Mouse (Mus musculus): ENCODE data around the gene Gpank1. TPM values are rescaled to one million over a fixed set of nuclear protein-coding genes. Genes with fewer than 3 reads are reported as not detected.

Gene Gpank1
- total RNA-seq, 2 experiments from 2014 or later = 6.6 to 8.3 TPM

DNA sequence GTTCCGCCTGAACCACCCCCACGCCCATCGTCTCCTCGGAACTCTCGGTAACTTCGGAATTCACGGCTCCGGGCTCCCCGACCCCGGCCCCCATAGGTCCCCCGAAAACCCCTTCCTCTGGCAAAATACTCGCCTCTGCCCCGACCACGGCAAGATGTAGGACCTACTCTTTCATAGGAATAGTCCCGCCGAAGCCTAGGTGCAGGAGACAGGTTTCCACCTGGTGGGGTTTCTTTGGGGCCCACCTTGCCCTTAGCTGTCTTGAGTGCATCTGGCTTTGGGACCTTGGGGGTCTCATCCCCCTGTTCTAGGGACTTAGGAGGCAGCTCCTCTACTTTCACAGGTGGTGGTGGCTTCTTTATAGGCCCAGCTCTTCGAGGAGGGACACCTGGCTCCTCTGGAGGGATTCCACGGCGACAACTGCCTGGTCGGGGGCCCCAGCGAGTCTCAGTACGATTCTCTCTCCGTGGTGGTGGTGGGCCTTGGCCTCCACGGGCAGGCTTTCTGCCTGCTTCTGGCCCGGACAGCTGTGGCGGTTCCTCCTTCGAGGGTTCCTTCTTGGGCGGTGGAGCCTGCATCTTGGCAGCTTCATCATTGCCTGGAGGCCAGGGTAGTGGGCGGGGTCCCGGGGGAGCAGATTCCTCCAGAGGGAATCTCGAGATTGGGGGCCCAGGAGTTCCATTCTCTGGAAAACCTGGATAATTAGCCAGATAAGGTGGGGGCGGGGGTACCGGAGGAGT lies 35.4 kb downstream of the Gpank1 start:
- intact Hi-C loops (cut with DNase I) = no loop called here
- DNase-seq = no peak

DNA sequence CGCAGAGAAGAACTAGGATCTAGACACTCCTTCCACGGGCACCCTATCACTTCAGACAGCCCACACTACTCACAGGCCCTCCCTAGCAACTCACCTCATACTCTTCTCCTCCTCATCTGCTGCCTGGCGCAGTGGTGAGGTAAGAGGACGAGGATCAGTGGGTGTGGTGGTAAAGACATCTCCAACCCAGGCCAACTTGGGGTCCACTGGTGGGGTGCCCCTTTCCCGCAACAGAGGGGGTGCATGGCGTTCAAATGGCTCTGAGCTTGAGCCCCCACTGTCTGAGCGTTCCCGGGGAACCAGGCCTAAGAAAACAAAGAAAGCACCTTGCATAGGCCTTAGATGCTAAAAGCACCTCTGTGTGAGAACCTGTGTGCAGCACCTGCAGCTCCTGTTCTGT lies 36.0 kb downstream of the Gpank1 start:
- no peak for DNase-seq
- intact Hi-C loops (cut with DNase I) = no loop called here

DNA sequence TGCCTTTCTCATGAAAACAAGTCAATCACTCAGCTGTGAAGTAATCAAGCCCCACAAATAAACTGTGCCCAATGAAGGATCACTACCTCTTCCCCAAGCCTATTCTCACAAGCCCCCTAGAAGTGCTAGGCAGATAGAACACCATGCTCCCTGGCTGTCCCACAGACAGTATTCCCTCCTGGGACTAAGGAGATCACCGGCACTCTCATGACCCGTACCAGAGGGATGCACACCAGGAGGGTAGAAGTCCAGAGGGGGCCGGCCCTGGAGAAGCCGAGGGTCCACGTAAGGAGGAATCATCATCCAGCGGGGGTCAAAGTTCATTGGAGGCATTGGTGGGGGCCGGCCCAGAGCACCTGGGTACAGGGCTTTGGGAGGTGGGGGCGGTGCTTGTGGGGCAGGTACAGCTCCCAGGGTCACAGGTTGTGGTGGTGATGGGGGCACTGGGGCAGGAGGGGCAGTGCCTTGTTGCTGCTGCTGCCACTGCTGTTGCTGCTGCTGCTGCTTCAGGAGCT lies 36.5 kb downstream of the Gpank1 start:
- intact Hi-C loops (cut with DNase I) = no loop called here
- DNase-seq = no peak

DNA sequence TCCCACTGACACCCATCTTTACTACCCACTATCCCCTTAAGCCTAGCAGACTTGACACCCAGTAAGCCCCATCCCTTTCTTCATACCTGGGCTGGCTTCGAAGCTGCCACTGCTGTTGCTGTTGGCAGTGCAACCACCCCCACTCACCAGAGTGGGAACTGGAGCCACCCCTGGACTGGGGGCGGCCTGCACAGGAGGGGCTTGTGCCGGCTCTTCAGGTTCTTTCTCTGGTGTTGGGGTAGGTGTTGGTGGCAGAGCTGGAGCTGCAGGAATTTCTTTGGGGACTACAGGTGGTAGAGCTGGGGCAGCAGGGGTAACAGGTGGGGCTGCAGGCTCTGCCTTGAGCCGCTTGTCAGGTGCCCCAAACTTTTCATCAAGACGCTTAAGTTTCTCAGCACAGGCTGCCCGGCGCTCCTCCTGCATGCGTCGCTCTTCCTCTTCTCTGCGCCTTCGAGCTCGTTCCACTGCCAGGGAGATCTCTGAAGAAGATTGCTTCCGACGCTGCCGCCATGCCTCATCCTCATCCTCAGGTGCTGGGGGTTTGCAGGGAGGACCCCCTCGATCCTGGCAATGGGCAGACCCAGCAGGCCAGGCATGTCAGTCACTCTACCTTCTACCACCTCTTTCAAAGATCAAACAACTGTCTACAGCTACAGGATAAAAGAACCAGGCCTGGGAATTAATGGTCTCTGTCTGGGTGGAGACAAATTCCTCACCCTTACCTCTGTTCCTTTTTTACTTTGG lies 37.8 kb downstream of the Gpank1 start:
- intact Hi-C loops (cut with DNase I) = no loop called here
- DNase-seq = no peak

DNA sequence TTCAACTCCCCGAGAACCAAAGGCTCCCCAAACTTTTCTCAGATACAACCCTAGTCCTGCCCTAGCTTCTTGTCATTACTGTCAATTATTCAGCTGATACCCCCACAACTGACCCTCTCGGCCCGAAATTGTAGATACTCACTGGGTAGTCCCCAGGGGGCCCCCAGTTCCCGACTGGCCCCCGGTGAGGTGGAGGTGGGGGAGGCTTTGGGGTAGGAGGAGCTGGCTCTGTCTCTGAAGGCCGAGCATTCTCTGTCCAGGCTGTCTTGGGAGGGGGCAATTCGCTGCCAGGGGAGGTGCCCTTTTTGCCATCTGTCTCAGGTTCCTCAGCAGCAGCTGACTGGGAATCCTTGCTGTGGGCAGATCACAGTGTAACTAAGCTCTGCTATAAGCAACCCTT lies 38.4 kb downstream of the Gpank1 start:
- no peak for DNase-seq
- intact Hi-C loops (cut with DNase I) = loop anchor here (2.0 to 5.0 kb wide), 2 partner anchors 15 to 32 kb away; partner anchors contain the start of gene D17H6S53E

DNA sequence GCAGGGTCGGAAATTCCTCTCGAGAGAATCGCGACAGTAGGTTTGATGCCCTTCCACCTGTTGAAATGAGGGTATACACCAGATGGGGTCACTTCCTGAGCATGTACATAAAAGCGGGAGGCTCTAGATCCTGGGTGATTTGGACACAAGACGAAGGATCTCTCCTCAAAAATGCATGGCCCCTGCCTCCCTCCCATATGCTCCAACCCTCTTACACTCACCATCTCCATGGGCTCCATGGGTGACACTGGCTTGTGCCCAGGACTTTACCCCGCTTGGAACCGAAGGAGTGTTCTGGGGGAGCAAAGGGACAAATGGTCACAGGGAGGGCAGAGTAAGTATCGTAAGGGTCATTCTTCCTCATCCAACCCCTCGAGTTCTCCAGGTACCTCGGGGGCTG lies 40.2 kb downstream of the Gpank1 start:
- DNase-seq = no peak
- intact Hi-C loops (cut with DNase I) = loop anchor here (2.0 to 5.0 kb wide), 2 partner anchors 17 to 34 kb away; partner anchors contain the start of gene D17H6S53E

DNA sequence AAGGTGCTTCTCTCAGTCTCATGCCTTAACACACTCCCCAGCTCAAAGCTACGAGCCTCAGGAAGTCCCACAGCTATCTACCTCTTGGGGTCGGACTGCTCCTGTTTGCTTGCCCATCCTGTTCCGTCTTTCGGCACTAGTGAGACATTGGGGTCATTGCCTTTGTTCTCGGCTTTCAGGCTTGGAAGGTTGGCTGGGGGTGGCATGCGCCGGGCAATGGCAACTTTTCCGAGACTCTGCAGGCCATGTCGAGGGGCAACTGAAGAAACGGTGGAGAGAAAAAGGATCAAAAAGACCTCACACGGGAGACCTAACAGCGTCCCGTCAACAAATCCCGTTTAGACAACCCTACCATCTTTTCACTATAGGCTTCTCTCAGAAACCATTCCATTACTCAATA lies 40.9 kb downstream of the Gpank1 start:
- DNase-seq = no peak
- intact Hi-C loops (cut with DNase I) = loop anchor here (2.0 to 5.0 kb wide), 2 partner anchors 25 to 35 kb away; partner anchors contain the start of gene D17H6S53E

DNA sequence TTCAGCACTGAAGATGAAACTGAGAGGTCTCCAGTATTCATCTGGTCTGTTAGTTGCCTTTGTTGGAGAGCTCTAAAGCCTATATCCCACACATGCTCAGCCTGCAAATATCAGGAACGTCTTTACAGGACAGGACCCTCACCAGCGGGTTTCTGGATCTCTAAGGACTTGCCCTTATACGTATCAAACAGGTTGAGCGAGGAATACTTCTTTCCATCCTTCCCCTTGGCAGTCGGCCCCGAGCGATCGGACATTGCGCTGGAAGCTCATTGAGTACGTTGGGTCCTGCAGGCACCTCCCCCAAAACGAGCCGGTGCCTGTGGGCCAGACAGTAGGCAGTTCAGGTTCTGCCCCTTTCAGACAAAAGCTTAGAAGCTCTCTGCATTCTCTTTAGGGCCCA lies 41.5 kb downstream of the Gpank1 start:
- peak; percentile 47 to 56 for DNase-seq
- intact Hi-C loops (cut with DNase I) = loop anchor here (2.0 to 5.0 kb wide), 2 partner anchors 26 to 35 kb away; partner anchors contain the start of gene D17H6S53E

DNA sequence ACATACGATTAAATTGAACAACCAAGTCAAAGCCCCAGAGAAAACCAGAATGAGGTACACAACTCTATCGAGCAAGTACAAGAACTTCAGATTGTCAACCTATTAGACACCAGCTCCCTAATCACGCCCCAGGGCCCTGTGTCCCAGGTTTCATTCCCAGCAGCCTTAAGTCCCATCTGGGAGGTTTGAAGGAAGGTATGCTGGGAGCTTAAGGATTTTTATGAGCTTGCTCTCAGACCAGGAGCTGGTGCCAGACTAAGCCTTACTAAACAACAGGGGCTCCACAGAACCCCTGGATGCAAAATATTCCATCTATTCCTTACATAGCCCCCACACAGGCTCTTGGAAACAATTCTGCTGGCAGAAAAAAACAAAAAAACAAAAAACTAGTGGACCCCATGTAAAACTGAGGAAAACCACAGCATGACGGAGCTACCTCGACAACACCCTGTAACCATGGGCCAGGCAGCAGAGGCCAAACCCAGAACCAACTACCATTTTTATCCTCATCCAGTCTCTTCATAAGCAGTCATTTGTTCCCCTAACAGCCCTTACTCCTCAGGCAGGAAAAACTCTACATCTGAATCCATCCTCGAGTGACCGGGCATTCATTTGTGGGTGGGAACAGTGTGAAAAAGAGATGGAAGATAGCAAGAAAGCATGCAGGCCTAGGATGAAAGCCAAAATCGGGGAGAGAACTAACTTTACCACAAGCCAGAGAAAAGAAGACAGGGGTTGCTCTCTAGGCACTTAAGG lies 42.2 kb downstream of the Gpank1 start:
- peak; percentile 37 to 53 for DNase-seq
- intact Hi-C loops (cut with DNase I) = loop anchor here (2.0 to 5.0 kb wide), 2 partner anchors 27 to 36 kb away; partner anchors contain the start of gene D17H6S53E

DNA sequence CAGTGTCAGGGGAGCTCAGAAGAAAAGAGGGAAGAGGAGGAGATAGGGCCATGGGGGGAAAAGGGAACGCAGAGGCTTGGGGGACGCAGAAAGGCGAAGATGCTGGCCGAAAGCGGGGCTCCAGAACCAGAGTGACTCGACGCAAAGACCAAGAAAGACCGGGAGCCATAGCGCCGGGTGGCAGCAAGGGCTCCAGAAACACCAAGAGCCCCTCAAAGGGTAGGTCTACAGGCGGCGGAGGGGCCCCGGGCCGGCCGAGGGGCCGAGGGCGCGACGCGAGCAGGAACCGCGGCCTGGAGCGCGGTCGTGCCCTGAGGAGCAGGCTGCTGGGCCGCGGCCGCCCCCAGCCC lies 42.9 kb downstream of the Gpank1 start:
- intact Hi-C loops (cut with DNase I) = loop anchor here (5.0 kb wide), 1 partner anchor 37 kb away; the partner anchor contains the start of gene D17H6S53E
- no peak for DNase-seq

DNA sequence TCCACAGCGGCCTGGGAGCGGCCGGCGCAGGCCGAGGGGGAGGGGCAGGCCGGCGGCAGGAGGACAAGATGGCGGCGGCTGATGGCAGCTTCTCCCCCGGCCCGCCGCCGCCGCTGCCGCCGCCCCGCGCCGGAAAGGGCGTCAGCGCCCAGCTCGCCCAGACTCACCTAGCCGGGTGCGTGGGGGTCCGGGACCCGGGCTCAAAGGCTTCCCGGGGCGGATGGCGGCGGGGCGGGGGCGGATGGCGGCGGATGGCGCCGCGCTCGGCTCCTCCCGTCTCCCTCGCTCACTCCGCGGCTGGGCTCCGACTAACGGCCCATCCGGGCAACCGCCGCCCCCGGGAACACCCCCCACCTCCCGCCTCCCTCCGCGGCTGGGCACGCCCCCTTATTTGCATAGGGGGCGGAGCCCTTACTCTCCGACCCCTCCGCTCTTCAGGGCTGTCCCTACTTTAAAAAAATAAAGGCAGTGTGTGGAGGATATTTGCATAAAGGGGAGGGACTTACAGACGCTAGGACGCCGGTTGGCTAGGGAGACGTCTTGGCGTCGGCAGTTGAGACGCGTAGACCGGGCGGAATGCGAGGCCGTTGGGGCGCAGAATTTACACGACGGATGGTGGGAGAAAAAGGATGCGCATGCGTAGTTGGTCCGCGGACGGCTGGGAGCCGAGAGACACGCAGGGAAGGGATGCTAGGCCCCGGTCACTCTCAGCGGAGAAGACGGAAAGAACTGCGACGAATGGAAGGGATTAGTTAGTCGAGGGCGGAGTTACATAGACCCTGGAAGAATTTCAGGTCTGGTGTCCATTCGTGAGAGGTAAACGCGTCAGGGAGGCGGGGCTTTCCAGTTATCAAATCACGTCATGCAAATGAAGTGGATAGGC lies 43.6 kb downstream of the Gpank1 start, which contains the start of gene Prrc2a:
Gene Prrc2a (minus strand): TSS at position 330 of the 883 bp plus-strand sequence.
- peak; percentile 99 for DNase-seq
- intact Hi-C loops (cut with DNase I) = loop anchor here (5.0 kb wide), 1 partner anchor 38 kb away; the partner anchor contains the start of gene D17H6S53E

DNA sequence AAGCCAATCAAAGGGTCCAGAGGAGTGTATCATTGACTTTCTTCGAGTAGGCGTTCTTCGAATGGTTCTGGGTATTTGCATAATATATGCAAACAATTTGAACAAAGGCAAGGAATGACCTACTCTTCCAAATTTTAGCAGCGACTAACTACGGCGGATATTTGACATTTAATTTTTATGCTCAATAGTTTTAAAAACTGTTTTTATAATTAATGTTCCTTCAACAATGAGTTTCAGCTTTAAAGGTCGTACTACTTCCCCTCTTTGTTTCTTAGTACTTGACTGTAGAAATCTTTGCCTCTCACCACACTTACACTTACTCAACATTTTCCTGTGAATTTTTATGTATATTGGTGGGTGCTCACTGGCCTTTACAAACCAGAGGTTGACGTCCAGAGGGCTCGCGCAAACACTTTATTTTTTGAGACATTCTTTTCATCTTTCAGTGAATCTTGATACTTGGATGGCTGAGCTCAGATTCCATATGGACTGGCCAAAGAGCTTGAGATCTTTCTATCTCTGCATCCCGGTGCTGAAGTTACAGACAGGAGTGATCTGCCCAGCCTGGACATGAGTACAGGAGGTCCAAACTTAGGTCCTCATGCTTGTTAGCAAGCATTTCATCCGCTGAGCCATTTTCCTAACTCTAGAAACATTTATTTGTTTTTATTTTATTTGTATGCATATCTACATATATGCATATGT lies 44.3 kb downstream of the Gpank1 start:
- DNase-seq = no peak
- intact Hi-C loops (cut with DNase I) = loop anchor here (2.0 kb wide), 1 partner anchor 67 kb away; the partner anchor contains the start of gene Atp6v1g2

DNA sequence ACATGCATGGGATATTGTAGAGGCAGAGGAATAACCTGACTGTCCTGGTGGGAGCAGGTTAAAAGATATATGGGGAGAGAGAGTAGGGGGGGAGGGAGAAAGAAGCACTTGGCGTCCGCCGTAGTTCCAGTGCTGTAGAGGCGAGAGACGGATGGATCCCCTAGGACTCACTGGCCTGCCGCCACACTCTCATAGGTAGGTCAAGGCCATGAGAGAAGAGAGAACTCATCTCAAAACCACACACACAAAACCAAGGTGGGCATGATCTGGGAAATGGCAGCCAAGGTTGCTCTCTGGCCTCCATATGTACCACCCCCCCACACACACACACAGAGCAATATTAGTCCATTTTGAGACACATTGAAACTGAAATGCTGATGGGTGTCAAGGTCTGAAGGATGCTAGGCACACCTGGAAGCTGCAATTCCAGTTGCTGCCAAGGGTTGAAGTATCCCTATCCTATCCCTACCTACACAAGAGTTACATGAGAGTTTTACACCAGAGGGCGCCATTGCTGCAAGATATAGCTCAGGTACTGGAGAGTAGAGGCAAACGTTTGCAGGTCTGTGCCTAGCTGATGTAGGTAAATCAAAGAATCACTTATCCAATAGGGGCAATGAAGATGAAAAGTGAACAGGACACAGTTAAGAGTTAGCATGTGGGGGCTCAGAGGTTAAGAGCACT lies 45.2 kb downstream of the Gpank1 start:
- intact Hi-C loops (cut with DNase I) = loop anchor here (2.0 kb wide), 1 partner anchor 66 kb away; the partner anchor contains the start of gene Atp6v1g2
- peak; percentile 55 to 69 for DNase-seq

DNA sequence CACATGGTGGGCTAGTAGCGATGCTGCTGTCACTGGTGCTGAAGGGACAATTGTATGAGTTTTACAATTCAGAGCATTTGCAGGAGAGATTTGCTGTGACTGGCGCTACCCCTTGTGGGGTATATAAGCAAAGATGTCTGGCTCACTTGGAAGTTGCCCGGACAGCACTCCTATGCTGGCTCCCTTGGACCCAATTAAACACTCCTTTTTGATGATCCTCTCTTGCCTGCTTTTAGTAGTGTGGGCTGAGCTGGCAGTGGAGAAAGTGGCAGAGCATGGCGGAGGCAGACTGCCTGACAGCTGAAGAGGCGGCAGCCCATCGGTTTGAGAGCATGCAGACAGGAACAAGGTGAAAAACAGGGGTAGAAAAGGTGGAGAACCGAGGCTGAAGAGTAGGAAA lies 46.5 kb downstream of the Gpank1 start:
- intact Hi-C loops (cut with DNase I) = loop anchor here (2.0 kb wide), 1 partner anchor 65 kb away; the partner anchor contains the start of gene Atp6v1g2
- no peak for DNase-seq

DNA sequence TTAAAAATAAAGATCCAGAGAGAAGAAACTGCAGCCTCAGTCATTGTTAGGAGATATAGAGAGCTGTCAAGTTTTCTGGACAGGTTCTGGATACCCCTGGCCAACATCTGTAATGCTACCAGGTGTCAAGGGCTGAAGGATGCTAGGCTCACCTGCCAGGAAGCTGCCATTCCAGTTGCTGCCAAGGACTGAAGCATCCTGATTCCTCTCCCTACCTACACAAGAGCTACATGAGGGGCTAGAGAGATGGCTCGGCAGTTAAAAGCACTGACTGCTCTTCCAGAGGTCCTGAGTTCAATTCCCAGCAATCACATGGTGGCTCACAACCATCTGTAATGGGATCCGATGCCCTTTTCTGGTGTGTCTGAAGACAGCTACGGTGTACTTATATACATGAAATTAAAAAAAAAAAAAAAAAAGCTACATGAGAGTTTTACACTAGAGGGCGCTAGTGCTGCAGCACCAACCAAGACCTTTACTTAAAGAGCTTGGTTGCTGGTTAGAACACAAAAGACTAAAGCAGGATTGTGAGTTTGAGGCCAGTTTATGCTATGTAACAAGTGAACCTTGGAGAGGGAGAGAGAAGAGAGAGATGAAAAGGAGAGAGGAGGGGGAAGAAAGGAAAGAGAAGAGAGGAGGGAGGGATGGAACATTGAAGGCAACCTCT lies 47.4 kb downstream of the Gpank1 start:
- DNase-seq = no peak
- intact Hi-C loops (cut with DNase I) = no loop called here

DNA sequence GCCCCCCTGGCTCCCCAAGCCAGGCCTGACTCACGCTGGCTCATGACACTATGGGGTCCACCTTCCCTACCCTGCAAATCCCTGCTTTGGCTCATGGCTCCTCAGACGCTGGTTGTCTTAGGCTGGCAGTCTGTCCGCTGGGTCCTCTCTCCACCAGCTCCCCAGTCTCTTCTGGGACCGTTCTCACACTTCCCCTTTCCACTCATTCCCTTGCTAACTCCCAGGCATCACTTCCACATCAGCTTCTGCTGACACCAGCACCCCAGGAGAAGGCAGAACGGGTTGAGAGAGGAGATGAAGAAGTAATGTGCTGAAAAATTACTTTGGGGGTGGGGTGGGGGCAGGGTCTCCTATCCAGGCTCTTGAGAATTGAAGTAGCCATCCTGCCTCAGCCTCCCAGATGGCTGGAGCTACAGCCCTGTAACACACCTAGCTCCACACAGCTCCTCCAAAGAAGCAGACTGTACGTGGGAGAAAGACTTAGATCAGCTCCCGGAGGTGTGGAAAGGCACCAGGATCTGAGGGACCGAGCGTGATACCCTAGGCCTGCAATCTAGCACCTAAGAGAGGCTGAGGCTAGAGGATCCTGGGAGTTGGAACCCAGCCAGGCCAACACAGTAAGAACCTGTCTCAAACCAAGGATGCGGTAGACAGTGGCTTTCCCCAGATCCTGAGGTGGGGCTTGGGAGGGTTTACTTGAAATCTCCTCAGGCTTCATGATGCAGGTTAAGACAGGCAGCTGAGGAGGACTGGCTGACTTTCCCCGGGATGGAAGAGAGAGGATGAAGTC lies 51.4 kb downstream of the Gpank1 start:
- DNase-seq = no peak
- intact Hi-C loops (cut with DNase I) = no loop called here

DNA sequence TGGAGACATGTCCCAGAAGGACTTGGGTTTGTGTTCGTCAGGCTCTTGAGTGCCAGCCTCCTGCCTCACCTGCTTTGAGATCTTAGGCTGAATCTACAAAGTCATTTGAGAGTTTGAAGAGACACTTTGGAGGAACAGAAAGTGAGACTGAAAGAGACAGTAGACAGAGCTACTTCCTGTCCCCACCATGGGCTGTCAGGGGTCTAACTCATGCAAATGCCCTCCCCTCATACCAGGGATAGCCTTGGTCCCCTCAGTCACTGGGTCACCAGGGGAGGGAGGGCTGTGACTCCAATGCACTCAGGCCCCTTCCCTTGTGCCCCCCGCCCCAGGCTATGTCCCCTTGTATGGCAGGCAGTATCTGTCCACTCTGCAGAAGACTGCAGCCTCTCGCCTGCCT lies 52.1 kb downstream of the Gpank1 start:
- intact Hi-C loops (cut with DNase I) = no loop called here

More for the DNA sequence above, 52.1 kb downstream of the Gpank1 start:
- DNase-seq = no peak
